Mouse (Mus musculus) lung, embryonic 16.5 days (tissue): ENCODE data around the gene Capn5. TPM values are rescaled to one million over a fixed set of nuclear protein-coding genes. Genes with fewer than 3 reads are reported as not detected.

Source experiments
- ATAC-seq: fragments of 200-750 bp; cut with Nextera tagmentation; 2 replicates; pipeline ENCODE4 v1.8.0; 2017; ENCODE audit warnings: low read depth, mild to moderate bottlenecking, moderate library complexity
- H3K27ac ChIP-seq: fragments of 300-500 bp; sonication (generic); 2 replicates; pipeline ENCODE4 v1.5.1; 2014; ENCODE audit warnings: mild to moderate bottlenecking, control low read depth, low read length
- H3K27me3 ChIP-seq: fragments of 300-500 bp; sonication (generic); 2 replicates; pipeline ENCODE4 v1.6.1; 2014; ENCODE audit warnings: low read depth, low read length, mixed read lengths; ENCODE audit not compliant: control insufficient read depth, insufficient read depth
- H3K36me3 ChIP-seq: fragments of 300-500 bp; sonication (generic); 2 replicates; pipeline ENCODE4 v1.6.1; 2014; ENCODE audit warnings: low read length; ENCODE audit not compliant: control insufficient read depth, insufficient read depth
- H3K4me1 ChIP-seq: fragments of 300-500 bp; sonication (generic); replicated peaks from 2 replicates; pipeline ENCODE4 v1.6.1; 2014; ENCODE audit warnings: low read length, mixed read lengths; ENCODE audit not compliant: control insufficient read depth, insufficient read depth
- H3K4me2 ChIP-seq: fragments of 300-500 bp; sonication (generic); 2 replicates; pipeline ENCODE4 v1.6.1; 2014; ENCODE audit warnings: low read depth, low read length, control low read depth
- H3K4me3 ChIP-seq: fragments of 300-500 bp; sonication (generic); 2 replicates; pipeline ENCODE4 v1.5.1; 2014; ENCODE audit warnings: mild to moderate bottlenecking, low read length, control low read depth
- H3K9ac ChIP-seq: fragments of 300-500 bp; sonication (generic); 2 replicates; pipeline ENCODE4 v1.6.1; 2014; ENCODE audit warnings: low read length, control low read depth
- H3K9me3 ChIP-seq: fragments of 300-500 bp; sonication (generic); 2 replicates; pipeline ENCODE4 v1.6.1; 2016; ENCODE audit warnings: low read length; ENCODE audit not compliant: control insufficient read depth
- WGBS: fragments of 180-500 bp; shearing (Covaris S2); extraction: QIAGEN DNeasy Blood & Tissue Kit; methylation state at CpG from one replicate; pipeline ENCODE4 v1.1.7; 2014; 5-methylcytosine and 5-hydroxymethylcytosine counted together
- polyA plus RNA-seq: library from polyadenylated mRNA; unstranded; fragments of >200 nt; fragmentation: Nextera tagmentation; extraction: Ambion mirVana; gene quantifications from 2 replicates; pipeline ENCODE4 v1.2.1, GENCODE M21; 2015

Gene Capn5
- polyA plus RNA-seq, 1 experiment from 2014 or later, result 9.6 TPM

GRCm38 (mm10) chr7:98145842-98146446, 32.1 kb downstream of the Capn5 start:
- 74% methylated on average over 11 of the region's 12 CpGs for WGBS
- H3K36me3 ChIP-seq, result no peaks in the 10 kb centered on the region
- H3K9me3 ChIP-seq, result no peaks in the 10 kb centered on the region
- no peaks in the 10 kb centered on the region for H3K4me1 ChIP-seq
- H3K27ac ChIP-seq, result no peak overlapping the region
- H3K4me2 ChIP-seq, result no peak overlapping the region
- ATAC-seq, result no peak
- H3K9ac ChIP-seq, result no peak overlapping the region
- H3K4me3 ChIP-seq, result no peak overlapping the region
- no peaks in the 10 kb centered on the region for H3K27me3 ChIP-seq

GRCm38 (mm10) chr7:98145402-98145801, 32.7 kb downstream of the Capn5 start, which contains the start of gene Omp:
Omp (minus strand) TSS chr7:98145502.
- no peaks in the 10 kb centered on the region for H3K36me3 ChIP-seq
- H3K27ac ChIP-seq, result no peak within 1 kb of the TSS
- ATAC-seq, result no peak
- H3K4me3 ChIP-seq, result no peak within 1 kb of the TSS
- no peaks in the 10 kb centered on the region for H3K4me1 ChIP-seq
- no peak within 1 kb of the TSS for H3K9ac ChIP-seq
- H3K4me2 ChIP-seq, result no peak within 1 kb of the TSS
- whole genome bisulfite sequencing, result 81% methylated on average over 5 of the region's 5 CpGs
- no peaks in the 10 kb centered on the region for H3K9me3 ChIP-seq
- H3K27me3 ChIP-seq, result no peaks in the 10 kb centered on the region

- Histone ChIP-seq H3K4me2 (no peak overlapping the region), H3K9ac (no peak overlapping the region), H3K36me3 (no peaks in the 10 kb centered on the region), H3K9me3 (no peaks in the 10 kb centered on the region), H3K4me3 (no peak overlapping the region), H3K4me1 (no peaks in the 10 kb centered on the region), H3K27me3 (no peaks in the 10 kb centered on the region), H3K27ac (no peak overlapping the region)
- no peak for ATAC-seq
- 72% methylated on average over 3 of the region's 3 CpGs for WGBS
Observed at GRCm38 (mm10) chr7:98142648-98143047, 35.4 kb downstream of the Capn5 start.

GRCm38 (mm10) chr7:98142247-98142646, 35.8 kb downstream of the Capn5 start:
- H3K9me3 ChIP-seq, result no peaks in the 10 kb centered on the region
- no peaks in the 10 kb centered on the region for H3K27me3 ChIP-seq
- WGBS, result 55% methylated on average over 8 of the region's 8 CpGs
- no peaks in the 10 kb centered on the region for H3K36me3 ChIP-seq
- no peak overlapping the region for H3K9ac ChIP-seq
- no peak overlapping the region for H3K4me2 ChIP-seq
- H3K4me3 ChIP-seq, result no peak overlapping the region
- no peak for ATAC-seq
- H3K27ac ChIP-seq, result no peak overlapping the region
- no peaks in the 10 kb centered on the region for H3K4me1 ChIP-seq

GRCm38 (mm10) chr7:98141206-98141605, 36.9 kb downstream of the Capn5 start:
- Histone ChIP-seq H3K4me1 (no peaks in the 10 kb centered on the region), H3K27me3 (no peaks in the 10 kb centered on the region), H3K9ac (no peak overlapping the region), H3K4me2 (no peak overlapping the region), H3K27ac (no peak overlapping the region), H3K36me3 (no peaks in the 10 kb centered on the region), H3K9me3 (no peaks in the 10 kb centered on the region), H3K4me3 (no peak overlapping the region)
- 53% methylated on average over 3 of the region's 3 CpGs for WGBS
- no peak for ATAC-seq

- no peak overlapping the region for H3K4me3 ChIP-seq
- H3K4me1 ChIP-seq, result no peaks in the 10 kb centered on the region
- no peaks in the 10 kb centered on the region for H3K27me3 ChIP-seq
- H3K9ac ChIP-seq, result no peak overlapping the region
- WGBS, result 21% methylated on average over 2 of the region's 2 CpGs
- H3K36me3 ChIP-seq, result no peaks in the 10 kb centered on the region
- no peaks in the 10 kb centered on the region for H3K9me3 ChIP-seq
- H3K4me2 ChIP-seq, result no peak overlapping the region
- no peak overlapping the region for H3K27ac ChIP-seq
- ATAC-seq, result no peak
Observed at GRCm38 (mm10) chr7:98140597-98140996, 37.5 kb downstream of the Capn5 start.

GRCm38 (mm10) chr7:98139216-98139615, 38.9 kb downstream of the Capn5 start:
- Histone ChIP-seq H3K27ac (no peak overlapping the region), H3K4me3 (no peak overlapping the region), H3K36me3 (no peaks in the 10 kb centered on the region), H3K27me3 (no peaks in the 10 kb centered on the region), H3K4me2 (no peak overlapping the region), H3K9ac (no peak overlapping the region), H3K4me1 (no peaks in the 10 kb centered on the region), H3K9me3 (no peaks in the 10 kb centered on the region)
- 19% methylated on average over 9 of the region's 9 CpGs for WGBS
- ATAC-seq, result no peak

- H3K4me2 ChIP-seq, result no peak overlapping the region
- no peak overlapping the region for H3K9ac ChIP-seq
- H3K4me1 ChIP-seq, result no peaks in the 10 kb centered on the region
- no peaks in the 10 kb centered on the region for H3K9me3 ChIP-seq
- H3K27ac ChIP-seq, result no peak overlapping the region
- H3K4me3 ChIP-seq, result no peak overlapping the region
- no peaks in the 10 kb centered on the region for H3K27me3 ChIP-seq
- WGBS, result 20% methylated on average over 2 of the region's 2 CpGs
- no peak for ATAC-seq
- no peaks in the 10 kb centered on the region for H3K36me3 ChIP-seq
Observed at GRCm38 (mm10) chr7:98137995-98138394, 40.1 kb downstream of the Capn5 start.

- Histone ChIP-seq H3K4me1 (no peaks in the 10 kb centered on the region), H3K4me2 (no peak overlapping the region), H3K27ac (no peak overlapping the region), H3K9me3 (no peaks in the 10 kb centered on the region), H3K36me3 (no peaks in the 10 kb centered on the region), H3K27me3 (no peaks in the 10 kb centered on the region), H3K9ac (no peak overlapping the region), H3K4me3 (no peak overlapping the region)
- WGBS, result 40% methylated on average over 3 of the region's 3 CpGs
- no peak for ATAC-seq
Observed at GRCm38 (mm10) chr7:98137583-98137982, 40.5 kb downstream of the Capn5 start.

- WGBS, result 89% methylated on average over 8 of the region's 8 CpGs
Observed at GRCm38 (mm10) chr7:98131751-98132150, 46.3 kb downstream of the Capn5 start.

More at GRCm38 (mm10) chr7:98131751-98132150, 46.3 kb downstream of the Capn5 start:
- no peak for ATAC-seq
- Histone ChIP-seq H3K4me1 (no peaks in the 10 kb centered on the region), H3K4me3 (no peak overlapping the region), H3K9ac (no peak overlapping the region), H3K4me2 (no peak overlapping the region), H3K27ac (no peak overlapping the region), H3K9me3 (no peaks in the 10 kb centered on the region), H3K36me3 (no peaks in the 10 kb centered on the region), H3K27me3 (no peaks in the 10 kb centered on the region)
